Mouse (Mus musculus) ES-E14 (cell line): Measurements from ENCODE around the gene Tubb2a. TPM values are rescaled to one million over a fixed set of nuclear protein-coding genes. Genes with fewer than 3 reads are reported as not detected.

Experiments used
- DNase-seq: peaks from one replicate; pipeline ENCODE4 v3.0.0-alpha.2; 2013; ENCODE audit warnings: low read depth, low spot score
- H3K27ac ChIP-seq: 2 replicates; pipeline ENCODE4 v1.5.1; 2012; ENCODE audit warnings: low read depth, mild to moderate bottlenecking, low read length, moderate library complexity, mixed read lengths; ENCODE audit not compliant: poor library complexity, insufficient read depth, severe bottlenecking
- H3K36me3 ChIP-seq: 2 replicates; pipeline ENCODE4 v1.6.1; 2012; ENCODE audit warnings: mild to moderate bottlenecking, low read length, moderate library complexity, mixed read lengths; ENCODE audit not compliant: control insufficient read depth, poor library complexity, insufficient read depth, severe bottlenecking
- H3K4me1 ChIP-seq, 2 experiments: fragments of 150-350 bp in 1 of 2; sonication (generic) in 1 of 2; 2 replicates each; pipeline ENCODE4 v1.6.1; 2012; ENCODE audit warnings: low read length in 2 of 2, mild to moderate bottlenecking in 1 of 2, mixed read lengths in 1 of 2; ENCODE audit not compliant: control insufficient read depth in 2 of 2, insufficient read depth in 2 of 2, poor library complexity in 1 of 2
- H3K4me3 ChIP-seq, 2 experiments: fragments of 150-350 bp in 1 of 2; sonication (generic) in 1 of 2; 2 replicates each; pipeline ENCODE4 v1.5.1; 2012; ENCODE audit warnings: low read length in 2 of 2, low read depth in 1 of 2, mild to moderate bottlenecking in 1 of 2, mixed read lengths in 1 of 2; ENCODE audit not compliant: insufficient read depth in 1 of 2, poor library complexity in 1 of 2, severe bottlenecking in 1 of 2
- H3K9ac ChIP-seq: 2 replicates; pipeline ENCODE4 v1.6.1; 2012; ENCODE audit warnings: low read depth, mild to moderate bottlenecking, low read length, mixed read lengths; ENCODE audit not compliant: poor library complexity, insufficient read depth, severe bottlenecking
- H3K9me3 ChIP-seq: fragments of 150-350 bp; sonication (generic); 2 replicates; pipeline ENCODE4 v1.6.1; 2012; ENCODE audit warnings: low read depth, mild to moderate bottlenecking, low read length; ENCODE audit not compliant: control insufficient read depth, insufficient read depth
- CHD2 ChIP-seq: IDR thresholded peaks from 2 replicates; pipeline ENCODE4 v1.6.1; 2014; ENCODE audit warnings: mild to moderate bottlenecking, low read depth, low read length, inconsistent platforms
- HCFC1 ChIP-seq: IDR thresholded peaks from 2 replicates; pipeline ENCODE4 v1.6.1; 2012; ENCODE audit warnings: low read length, inconsistent platforms, borderline replicate concordance; ENCODE audit not compliant: insufficient read depth
- MAFK ChIP-seq: IDR thresholded peaks from 2 replicates; pipeline ENCODE4 v1.6.1; 2014; ENCODE audit warnings: mild to moderate bottlenecking, low read depth, low read length, inconsistent platforms; ENCODE audit not compliant: insufficient read depth
- ZC3H11A ChIP-seq: IDR thresholded peaks from 2 replicates; pipeline ENCODE4 v1.6.1; 2012; ENCODE audit warnings: low read depth, mild to moderate bottlenecking, inconsistent platforms, low read length, borderline replicate concordance
- ZNF384 ChIP-seq: IDR thresholded peaks from 2 replicates; pipeline ENCODE4 v1.6.1; 2012; ENCODE audit warnings: low read depth, low read length, inconsistent platforms
- in situ Hi-C, 2 experiments: fragments of 600-800 bp; cut with MboI; formaldehyde crosslinking; loops; one replicate each; pipeline ENCODE4 v1.15.1; 2025; ENCODE audit warnings: low sequenced_read_pairs in 2 of 2, inconsistent platforms in 1 of 2; ENCODE audit not compliant: unreplicated experiment in 2 of 2
- total RNA-seq: library from RNA; depleted of rRNA; stranded (reverse); fragments of 300-350 nt; gene quantifications from 2 replicates; pipeline ENCODE4 v1.2.3, GENCODE M21; 2012

Tubb2a gene
- total RNA-seq, 1 experiment: 62.2 TPM

- H3K9ac ChIP-seq: no peak overlapping the region
- H3K9me3 ChIP-seq: no peaks in the 10 kb centered on the region
- TF ChIP-seq MAFK: no peak
- no peak for TF ChIP-seq CHD2
- no peak for TF ChIP-seq HCFC1
- no peak for TF ChIP-seq ZC3H11A
- no peak for TF ChIP-seq ZNF384
- H3K27ac ChIP-seq: no peak overlapping the region
- in situ Hi-C loops: no loop called here
- no peaks in the 10 kb centered on the region for H3K36me3 ChIP-seq
- DNase-seq: no peak
- H3K4me3 ChIP-seq: no peak overlapping the region
- peaks cover 5 to 22% of the 10 kb centered on the region in 2 experiments for H3K4me1 ChIP-seq
These were observed 9.4 kb upstream of the Tubb2a start for GRCm38 (mm10) chr13:34087052-34087812.

GRCm38 (mm10) chr13:34084026-34084750, 6.4 kb upstream of the Tubb2a start:
- Histone ChIP-seq H3K4me3 (no peak overlapping the region), H3K9ac (no peak overlapping the region), H3K9me3 (no peaks in the 10 kb centered on the region), H3K27ac (no peak overlapping the region), H3K4me1 (peaks cover 5 to 22% of the 10 kb centered on the region in 2 experiments), H3K36me3 (no peaks in the 10 kb centered on the region)
- DNase-seq: no peak
- TF ChIP-seq ZC3H11A (no peak), HCFC1 (no peak), CHD2 (no peak), MAFK (no peak), ZNF384 (no peak)
- in situ Hi-C loops: no loop called here

DNA sequence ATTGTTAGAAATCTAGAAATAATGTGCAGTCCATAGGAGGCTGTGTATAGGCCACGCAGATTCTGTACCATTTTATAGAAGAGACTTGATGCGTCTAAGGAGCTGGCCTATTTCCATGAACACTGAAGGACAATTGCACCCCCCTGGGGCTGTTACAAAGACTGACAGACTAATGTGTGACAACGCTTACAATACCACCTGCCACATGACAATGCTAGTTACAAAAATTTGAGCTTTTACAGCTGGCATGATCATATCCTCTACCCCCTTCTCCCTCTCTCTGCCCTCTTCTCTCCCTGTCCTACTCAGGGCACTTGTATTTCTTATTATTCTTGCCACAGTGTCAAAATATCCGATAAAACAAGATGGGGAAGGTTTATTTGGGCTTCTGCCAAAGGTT, 4.1 kb upstream of the Tubb2a start:
- no peak overlapping the region for H3K4me3 ChIP-seq
- TF ChIP-seq HCFC1: no peak
- TF ChIP-seq ZNF384: no peak
- TF ChIP-seq CHD2: no peak
- no peak for TF ChIP-seq ZC3H11A
- TF ChIP-seq MAFK: no peak

DNA sequence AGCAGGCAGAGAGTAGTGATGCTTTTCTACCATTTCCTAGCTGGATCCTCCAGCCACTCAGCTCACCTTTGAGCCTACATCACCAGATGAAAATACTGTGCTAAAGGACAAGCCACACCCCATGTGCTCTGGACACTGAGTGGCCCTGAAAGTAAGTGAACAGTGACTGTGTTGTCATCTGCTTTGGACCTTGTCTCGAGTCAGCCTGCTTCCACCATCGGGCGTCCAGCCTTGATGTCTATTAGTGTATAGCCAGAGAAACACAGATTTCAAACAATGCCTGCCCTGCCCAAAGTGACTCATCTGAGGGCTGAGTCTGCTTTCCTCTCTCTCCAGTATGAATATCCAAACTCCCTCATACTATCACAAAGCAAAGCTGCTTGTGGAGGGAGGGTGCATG, 2.0 kb upstream of the Tubb2a start:
- no peak overlapping the region for H3K9ac ChIP-seq
- no peak overlapping the region for H3K27ac ChIP-seq
- TF ChIP-seq ZNF384 (no peak), CHD2 (no peak), MAFK (no peak), HCFC1 (no peak), ZC3H11A (no peak)
- DNase-seq: no peak
- no peak overlapping the region for H3K4me3 ChIP-seq
- in situ Hi-C loops: no loop called here
- H3K36me3 ChIP-seq: no peaks in the 10 kb centered on the region
- peaks cover 5 to 12% of the 10 kb centered on the region in 2 experiments for H3K4me1 ChIP-seq
- no peaks in the 10 kb centered on the region for H3K9me3 ChIP-seq

More for the DNA sequence above, 4.1 kb upstream of the Tubb2a start:
- no peak overlapping the region for H3K9ac ChIP-seq
- no peak for DNase-seq
- H3K27ac ChIP-seq: no peak overlapping the region
- H3K4me1 ChIP-seq: peaks cover 5 to 11% of the 10 kb centered on the region in 2 experiments
- in situ Hi-C loops: no loop called here
- no peaks in the 10 kb centered on the region for H3K36me3 ChIP-seq
- H3K9me3 ChIP-seq: no peaks in the 10 kb centered on the region
